Mouse (Mus musculus) left cerebral cortex, postnatal 14 days (tissue): ENCODE measurements around the gene Wdr6. TPM values are rescaled to one million over a fixed set of nuclear protein-coding genes. Genes with fewer than 3 reads are reported as not detected.

Source experiments
- DNase-seq, 2 experiments: peaks; one replicate each; pipeline ENCODE4 v3.0.0; 2021 to 2022; ENCODE audit warnings: low spot score in 2 of 2, mixed read lengths in 1 of 2
- intact Hi-C: fragments of 180-260 bp; cut with DNase I; formaldehyde crosslinking; loops from one replicate; pipeline ENCODE4 v1.15.1; 2025
- total RNA-seq, 2 experiments: library from RNA; stranded (reverse); gene quantifications; 2 replicates each; pipeline ENCODE4 v1.2.3; 2021

The Wdr6 gene
- total RNA-seq, 2 experiments from 2014 or later: 184 to 202 TPM

DNA sequence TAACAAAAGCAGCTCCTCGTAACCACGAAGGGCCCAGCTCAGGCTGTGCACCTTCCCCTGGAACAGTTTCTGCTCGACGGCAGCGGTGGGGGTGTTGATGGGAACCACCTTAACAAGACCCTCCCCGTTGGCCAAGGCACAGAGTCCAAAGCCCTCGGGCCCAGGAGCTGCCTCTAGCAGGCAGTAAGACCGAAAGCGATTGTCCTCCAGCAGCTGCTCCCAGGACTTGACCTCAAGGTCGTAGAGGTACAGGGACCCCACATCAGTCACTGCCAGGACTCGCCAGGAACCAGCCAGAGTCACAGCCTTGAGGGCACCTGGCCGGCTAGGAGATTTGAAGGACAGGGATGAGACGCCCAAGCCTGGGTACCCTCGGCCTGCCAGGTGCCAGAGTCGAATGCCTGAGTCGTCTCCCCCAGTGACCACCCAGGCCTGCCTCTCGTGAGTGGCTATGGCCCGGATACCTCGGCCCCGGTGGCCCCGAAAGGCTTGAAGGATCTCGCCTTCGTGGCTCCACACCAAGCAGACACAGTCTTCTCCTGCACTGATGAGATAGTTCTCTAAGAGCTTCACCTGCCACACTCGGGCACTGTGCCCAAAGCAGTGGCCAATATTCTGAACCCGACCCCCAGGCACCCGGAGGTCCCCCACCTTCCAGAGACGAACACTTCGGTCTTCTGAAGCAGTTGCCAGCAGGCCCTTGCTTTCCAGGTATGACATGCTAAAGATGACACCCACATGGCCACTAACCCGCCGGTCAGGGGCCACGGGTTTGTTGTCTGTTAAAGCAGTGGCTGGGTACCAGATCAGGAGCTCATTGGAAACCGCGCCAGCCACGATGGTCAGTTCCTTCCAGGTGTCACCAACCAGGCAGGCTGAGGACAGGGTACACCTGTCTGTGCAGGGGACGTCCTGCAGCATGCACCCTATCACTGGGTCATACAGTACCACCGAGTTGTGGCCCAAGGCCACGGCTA is 2.9 kb downstream of the Wdr6 start:
- no peak for DNase-seq
- intact Hi-C loops: no loop called here

DNA sequence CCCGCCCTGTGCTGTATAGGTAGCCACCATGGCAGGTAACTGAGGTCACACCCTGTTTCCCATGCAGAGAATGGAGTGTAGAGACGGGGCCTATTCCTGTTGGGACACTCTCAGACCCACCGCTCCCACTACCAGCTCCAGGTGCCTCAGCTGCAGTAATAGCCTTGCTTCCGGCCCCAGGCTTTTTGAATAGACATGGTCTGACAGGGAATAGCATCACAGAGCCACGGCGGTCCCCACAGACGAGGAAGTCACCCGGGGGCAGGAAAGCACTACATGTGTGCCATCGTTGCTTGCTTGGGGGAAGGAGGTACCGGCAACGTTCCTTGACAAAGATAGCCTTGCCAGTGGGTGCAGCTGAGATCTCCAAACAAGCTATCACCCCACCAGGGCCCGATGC is 3.6 kb downstream of the Wdr6 start:
- intact Hi-C loops: no loop called here

DNA sequence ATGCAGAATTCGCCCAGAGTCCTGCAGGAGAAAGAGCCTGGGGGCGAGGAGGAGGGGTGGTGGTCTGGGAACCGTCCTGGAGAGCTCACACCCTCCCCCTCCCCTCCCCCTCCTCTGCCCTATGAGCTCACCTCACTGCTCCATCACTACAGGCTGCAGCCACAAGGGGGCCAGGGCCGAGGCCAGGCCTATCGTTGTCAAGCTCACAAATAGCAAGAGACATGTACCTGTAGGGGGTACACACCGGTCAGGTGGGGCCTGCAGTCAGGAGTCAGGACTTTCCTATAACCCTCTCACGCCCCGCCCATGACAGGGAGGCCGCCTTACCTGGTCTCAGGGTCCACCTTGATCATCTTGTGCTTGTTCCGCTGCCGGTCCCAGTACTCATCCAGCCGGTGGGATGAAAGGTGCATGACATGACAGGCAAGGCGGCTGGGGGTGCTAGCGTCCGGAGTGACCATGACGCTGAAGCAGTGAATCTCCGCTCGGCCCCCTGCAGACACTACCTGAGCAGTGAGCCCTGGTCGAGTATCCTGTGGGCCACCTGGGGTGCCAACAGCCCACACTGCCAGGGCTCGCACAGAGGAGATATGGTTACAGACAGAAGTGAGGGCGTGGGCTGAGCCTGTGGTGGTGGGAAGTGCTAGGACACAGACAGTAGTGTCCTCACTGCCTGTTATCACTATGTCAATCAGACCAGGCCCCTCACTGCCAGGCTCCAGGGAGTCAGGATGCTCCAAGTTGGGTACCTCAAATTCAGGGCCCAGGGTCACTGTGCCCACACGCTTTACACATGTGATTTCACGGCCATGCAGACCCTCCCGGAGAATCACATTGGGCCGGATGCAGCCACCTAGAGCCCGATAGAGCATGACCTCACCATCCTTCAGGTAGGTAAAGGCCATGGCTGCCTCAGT is 4.5 kb downstream of the Wdr6 start:
- peak in 1 of 2 experiments; percentile 85 for DNase-seq
- intact Hi-C loops: no loop called here

More for the DNA sequence above, 3.6 kb downstream of the Wdr6 start:
- DNase-seq: no peak

DNA sequence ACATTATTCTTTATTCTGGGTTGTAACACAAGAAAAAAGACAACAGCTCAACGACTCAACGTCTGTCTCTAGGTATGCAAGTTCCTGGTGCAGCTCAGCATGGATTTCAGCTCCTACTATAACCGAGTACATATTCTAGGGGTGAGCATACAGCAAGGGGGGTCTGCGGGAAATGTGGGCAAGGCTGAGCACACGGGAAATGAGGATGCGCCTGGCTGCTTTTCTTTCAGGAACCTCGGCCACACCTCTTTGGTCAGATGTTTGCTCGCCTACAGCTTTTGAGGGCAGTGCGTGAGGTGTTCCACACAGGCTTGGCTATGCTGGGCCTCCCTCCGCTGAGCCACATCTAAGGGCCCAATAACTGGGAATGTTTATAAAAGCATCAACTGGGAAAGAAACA is 6.2 kb downstream of the Wdr6 start:
- no peak for DNase-seq
- intact Hi-C loops: no loop called here

DNA sequence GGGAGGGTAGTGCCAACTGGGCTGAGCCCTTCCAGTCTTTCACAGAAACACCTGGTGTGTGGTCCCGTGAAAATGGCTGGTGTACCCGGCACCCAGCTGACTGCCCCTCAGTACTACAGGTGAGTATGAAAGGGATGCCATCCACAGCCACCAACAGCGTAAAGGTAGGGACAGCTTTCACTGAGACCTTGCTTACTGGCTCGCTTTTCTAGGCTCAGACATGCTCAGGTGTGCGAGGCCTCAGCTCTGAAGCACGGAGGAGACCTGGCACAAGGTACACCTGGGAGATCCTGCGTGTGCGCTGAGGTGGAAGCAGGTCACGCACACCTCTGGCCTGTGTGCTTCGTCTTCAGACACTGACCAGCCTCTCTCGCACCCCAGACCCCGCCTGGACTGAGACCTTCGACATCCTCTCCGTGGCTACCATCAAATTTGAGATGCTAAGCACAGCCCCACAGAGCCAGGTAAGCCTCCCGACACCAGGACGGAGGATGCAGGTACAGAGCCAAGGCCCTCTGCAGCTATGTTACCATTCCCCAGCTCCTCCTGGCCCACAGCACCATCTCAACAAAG is 7.1 kb downstream of the Wdr6 start:
- DNase-seq: no peak
- intact Hi-C loops: no loop called here

DNA sequence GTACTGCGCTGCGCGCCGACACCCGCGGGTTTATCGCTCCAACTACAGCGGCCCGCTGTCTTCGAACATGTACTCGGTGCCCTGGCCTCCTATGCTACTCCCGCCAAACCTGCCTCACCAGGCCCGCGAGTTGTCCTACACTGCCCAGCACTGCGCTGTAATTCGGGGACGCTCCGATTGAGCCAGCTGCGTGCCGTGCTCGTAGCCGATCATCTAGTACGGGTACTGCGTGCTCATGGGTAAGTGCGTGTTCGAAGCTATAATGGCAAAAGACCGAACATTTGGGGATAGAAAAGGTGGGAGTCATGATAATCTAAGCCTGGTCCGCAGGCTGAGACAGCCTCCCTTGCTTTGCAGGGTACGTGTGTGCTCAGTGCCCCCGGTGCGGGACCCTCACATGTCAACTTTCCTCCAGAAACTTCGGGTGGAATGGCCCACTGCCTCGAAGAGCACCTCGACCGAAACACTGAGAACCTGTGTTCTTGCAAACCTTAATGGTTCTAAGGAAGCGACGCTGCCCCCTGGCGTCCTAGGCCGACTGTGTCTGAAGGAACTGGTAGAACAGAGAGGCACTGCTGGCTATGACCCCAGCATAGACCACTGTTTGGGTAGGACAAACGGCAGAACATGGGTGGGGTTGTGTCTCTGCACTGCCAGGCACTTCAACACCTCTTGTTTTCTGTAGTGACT is 8.2 kb downstream of the Wdr6 start:
- intact Hi-C loops: no loop called here
- DNase-seq: peak; percentile 78 to 81

DNA sequence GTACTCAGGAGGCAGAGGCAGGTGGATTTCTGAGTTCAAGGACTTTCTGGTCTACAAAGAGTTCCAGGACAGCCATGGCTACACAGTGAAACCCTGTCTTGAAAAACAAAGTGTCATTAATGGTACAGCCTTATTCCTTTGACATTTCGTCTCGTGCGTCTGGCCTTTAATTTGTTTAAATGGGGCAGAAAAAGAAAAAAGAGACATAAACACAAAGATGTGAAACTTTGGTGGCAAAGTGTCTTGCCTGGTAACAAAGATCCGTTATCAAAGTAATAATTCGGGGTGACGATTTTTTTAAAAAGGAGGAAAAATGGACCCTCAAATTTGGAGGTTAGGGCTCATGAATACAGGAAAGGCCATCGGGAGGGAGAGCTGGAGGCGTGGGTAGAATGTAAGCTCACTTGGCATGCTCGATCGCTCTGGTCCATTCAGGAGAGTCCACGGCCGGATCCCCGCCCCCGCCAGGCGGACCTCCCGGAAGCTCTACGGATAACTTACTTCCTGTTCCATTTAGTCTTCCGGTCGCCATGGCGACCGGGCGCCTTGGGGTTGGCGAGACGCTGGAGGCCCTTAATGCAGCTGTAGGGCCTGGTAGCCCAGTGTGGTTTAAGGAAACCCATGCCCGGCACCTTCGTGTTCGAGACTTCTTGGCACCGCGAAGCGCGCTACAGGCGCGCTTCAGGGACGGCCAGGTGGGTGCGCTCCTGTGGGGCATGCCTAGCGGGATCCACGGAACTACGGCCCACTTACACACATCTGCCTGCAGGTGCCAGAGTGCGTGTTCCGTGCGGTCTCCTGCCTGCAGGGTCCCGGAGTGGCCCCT is 8.9 kb downstream of the Wdr6 start, which contains the start of gene Dalrd3:
Gene Dalrd3 (plus strand): TSS at position 506 of the 826 bp plus-strand sequence.
- DNase-seq: peak; percentile 92
- intact Hi-C loops: no loop called here

DNA sequence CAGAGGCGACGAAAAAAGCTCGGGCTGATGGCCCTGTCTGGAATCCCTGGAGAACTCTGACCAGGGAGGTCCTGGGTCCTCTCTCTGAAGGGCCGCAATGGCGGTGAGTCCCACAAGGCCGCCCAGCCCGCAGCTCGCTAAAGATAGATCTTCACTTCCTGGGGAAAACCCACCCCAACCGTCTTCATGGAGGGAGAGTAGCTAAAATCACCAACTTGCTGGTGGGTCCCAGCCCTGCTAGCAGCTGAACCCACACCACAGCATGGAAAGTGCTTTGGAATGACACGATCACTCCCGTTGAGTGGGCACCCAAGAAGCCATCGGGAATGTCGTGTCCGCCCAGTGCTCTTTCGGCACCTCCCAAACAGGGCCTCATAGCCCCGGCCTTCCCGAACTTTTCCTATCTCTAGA is 10.0 kb downstream of the Wdr6 start:
- intact Hi-C loops: no loop called here

DNA sequence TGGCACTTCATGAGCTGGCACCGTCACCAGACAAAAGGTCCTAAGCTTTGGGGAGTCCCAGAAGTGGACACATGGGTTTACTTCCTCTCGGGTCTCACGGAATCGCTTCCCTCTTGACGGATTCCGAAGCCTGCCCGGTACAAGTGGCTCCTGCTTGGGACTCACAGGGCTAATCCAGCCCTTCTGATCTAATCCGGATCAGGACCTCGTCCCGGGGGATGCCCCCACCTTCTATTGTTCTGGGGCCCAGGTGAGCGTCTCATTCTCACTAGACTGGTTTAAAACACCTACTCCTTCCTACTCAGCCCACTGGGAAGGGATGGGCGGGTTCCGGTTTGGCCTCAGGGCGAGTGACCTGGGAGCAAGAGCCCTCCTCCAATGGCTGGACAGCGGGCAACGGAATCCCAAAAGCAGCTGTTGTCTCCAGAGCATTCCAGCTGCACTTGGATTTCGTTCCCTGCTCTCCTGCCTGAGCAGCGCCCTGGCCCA is 10.6 kb downstream of the Wdr6 start:
- intact Hi-C loops: no loop called here
- DNase-seq: no peak

More for the DNA sequence above, 10.0 kb downstream of the Wdr6 start:
- no peak for DNase-seq

DNA sequence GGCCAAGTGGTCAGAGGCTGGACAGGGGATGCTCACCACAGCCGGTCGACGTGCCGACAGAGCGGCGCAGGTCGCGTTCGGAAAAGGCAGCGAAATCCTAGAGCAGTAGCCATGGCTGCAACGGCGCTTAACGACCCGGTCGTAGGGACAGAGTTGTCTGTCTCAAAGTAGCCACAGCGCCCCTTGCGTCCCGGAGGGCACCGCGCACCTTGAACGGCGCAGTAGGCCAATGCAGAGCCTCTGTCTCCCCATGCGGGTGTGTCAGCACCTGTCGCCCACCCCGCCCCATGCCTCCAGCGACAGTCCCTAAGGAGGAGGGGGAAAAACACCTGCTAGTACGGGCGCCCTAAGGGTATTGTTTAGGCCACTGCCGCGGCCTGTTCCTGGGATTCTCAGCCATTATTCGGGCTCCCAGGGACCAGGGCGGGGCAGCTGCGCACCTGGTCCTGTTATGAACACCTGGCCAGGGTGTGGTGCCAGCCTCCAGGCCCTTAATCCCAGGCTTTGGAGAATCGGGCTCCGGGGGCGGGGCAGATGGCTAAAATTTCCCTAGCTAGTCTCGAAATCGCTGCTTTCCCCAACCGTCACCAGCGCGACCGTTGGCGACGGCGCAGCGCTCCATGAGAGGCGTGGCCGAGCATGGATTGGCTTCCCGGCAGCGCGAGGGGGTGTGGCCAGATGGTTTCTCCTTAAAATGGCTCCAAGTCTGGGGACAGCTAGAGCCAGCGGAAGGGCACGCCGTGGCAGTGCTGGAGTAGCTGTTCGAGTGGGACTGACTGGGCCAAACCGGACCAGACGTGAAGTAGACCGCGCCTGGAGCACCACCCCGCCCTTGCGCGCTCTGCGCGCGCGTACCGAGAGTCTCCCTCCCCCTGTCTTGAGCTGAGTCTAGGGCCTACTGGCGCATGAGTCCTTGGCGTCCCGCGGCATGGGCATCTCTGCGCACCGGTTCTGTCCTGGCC is 11.4 kb downstream of the Wdr6 start, which contains the start of gene Ndufaf3:
Gene Ndufaf3 (minus strand): TSS at position 620 of the 962 bp plus-strand sequence.
- intact Hi-C loops: no loop called here
- peak; percentile 97 for DNase-seq

DNA sequence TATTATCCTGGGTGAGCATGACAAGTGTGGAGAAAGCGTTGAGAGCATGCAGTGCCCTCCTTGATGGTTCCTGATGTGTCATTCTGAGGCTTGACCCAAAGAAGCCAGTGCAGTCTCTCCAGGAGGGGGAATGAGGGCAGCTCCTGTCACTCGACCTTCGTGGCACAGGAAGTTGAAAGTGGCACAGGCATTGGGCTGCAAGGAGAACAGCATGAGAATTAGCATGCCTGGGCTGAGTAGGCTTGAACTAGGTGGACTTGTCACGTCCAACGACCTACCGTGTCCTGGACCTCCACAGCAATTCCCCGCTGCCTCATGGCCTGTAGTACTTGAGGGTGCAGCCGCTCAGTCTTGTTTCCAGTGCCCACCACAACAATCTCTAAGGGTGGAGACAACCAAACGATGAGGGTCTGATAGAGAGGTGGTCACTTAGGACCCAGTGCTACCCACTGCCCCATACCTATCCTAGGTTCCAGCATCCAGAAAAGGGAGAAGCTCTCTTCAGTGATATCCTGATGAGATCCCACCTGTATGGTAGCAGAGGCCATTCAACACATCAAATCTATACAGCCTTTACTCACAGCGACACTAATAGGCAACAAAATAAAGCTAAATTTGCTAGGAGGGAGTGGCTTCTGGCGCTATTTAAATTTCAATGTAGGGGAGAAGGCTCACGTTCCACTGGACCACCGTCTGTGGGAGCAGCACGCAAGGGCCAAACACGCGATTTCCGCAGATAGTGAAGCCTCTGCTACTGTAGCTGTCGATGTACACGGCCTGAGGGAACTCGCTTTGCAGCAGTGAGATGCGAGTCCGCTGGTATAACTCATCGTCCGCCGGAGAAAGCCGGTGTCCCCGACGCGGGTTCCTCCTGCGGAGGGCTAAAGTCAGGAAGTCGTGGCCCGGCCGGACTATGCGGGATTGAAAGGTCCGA is 12.4 kb downstream of the Wdr6 start:
- intact Hi-C loops: no loop called here
- DNase-seq: no peak

DNA sequence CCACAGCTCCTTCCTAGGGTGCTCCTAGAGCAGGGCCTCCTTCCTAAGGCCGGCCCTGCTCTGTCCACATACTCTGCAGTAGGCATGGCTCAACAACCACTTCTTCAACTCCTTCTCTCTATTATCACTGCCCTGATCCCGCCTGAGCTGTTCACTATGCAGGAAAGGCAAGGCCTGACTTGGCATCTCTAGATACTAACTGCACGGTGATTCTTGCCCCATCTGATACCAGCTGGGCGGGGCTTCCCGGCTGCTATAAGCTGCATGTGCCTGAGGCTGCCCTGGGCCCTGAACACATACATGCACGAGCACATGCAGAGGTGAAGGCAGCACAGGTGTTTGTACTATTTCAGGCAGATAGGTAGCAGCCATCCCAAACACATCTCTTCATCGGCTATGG is 14.4 kb downstream of the Wdr6 start:
- intact Hi-C loops: no loop called here
- DNase-seq: no peak

DNA sequence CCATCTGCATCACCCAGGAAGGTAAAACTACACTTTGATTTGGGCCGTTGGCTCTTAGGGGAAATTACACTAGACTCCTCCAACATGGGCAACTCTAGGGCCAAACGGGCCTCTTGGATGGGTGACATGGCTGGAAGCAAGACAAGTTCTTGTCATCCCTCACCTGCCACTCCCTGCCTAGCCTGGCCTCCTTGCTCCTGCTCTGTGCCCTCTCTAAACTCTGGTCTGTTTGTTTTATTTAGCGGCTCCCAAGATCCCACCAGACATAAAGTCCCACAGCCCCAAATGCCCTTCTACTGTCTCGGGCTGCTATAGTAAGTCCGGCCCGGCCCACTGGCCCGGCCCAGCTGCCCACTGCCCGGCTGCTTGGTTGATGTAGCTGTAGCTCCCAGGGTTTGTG is 14.9 kb downstream of the Wdr6 start:
- intact Hi-C loops: no loop called here
- no peak for DNase-seq

DNA sequence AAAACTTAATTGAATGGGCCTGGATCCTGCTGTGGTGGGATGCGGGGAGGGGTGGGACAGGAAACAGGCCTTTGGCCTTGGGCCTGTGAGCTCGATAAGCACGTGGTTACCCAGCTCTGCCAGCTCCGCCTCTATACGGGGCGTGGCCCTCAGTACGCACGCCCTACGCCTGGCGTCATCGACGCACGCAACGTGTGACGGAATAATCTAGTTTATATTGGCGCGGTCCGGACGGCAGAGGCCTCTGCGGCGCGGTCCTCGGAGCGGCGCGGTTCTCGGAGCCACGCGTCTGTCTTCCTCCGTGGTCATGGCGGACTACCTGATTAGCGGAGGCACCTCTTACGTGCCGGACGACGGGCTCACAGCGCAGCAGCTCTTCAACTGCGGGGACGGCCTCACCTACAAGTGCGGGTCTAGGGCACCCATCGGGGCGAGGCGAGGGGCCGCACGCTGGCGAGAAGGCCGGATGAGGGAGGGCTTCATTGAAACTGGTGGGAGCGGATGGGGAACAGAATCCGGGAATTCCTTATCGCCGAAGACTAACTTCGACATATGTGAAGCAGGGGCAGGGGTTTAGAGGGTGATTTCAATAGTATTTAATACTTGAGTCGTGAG is 18.2 kb downstream of the Wdr6 start, which contains the start of gene Impdh2:
Gene Impdh2 (plus strand): TSS at position 60 of the 615 bp plus-strand sequence.
- intact Hi-C loops: no loop called here

DNA sequence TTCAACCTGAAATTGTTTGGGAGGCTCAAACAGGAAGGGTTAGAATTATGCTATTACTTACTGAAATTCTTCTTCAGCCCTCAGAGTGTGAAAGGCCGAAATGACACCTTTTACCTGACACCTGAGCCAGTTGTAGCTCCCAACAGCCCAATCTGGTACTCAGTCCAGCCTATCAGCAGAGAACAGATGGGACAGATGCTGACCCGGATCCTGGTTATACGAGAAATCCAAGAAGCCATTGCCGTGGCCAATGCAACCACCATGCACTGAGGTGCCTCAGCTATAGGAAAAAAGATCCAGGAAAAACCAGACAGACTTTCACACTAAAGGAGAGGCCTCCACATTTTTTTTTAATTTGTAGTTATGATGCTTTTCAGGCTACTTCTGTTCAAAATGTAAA is 19.4 kb downstream of the Wdr6 start:
- intact Hi-C loops: no loop called here
- DNase-seq: no peak

More for the DNA sequence above, 18.2 kb downstream of the Wdr6 start, which contains the start of gene Impdh2:
- DNase-seq: peak; percentile 95
